Mouse (Mus musculus) heart, postnatal 25 days (tissue): Measurements from ENCODE around the gene Ugt1a5. TPM values are rescaled to one million over a fixed set of nuclear protein-coding genes. Genes with fewer than 3 reads are reported as not detected.

Source experiments
- DNase-seq: peaks from one replicate; pipeline ENCODE4 v3.0.0; 2022; ENCODE audit warnings: low spot score
- intact Hi-C: fragments of 180-260 bp; cut with DNase I; formaldehyde crosslinking; loops from one replicate; pipeline ENCODE4 v1.15.1; 2025
- total RNA-seq, 2 experiments: library from RNA; stranded (reverse); gene quantifications; 2 replicates each; pipeline ENCODE4 v1.2.3; 2021

The Ugt1a5 gene
- total RNA-seq, 2 experiments from 2014 or later: 0.64 TPM; not detected in 1

- intact Hi-C loops: no loop called here
- no peak for DNase-seq
Observed at GRCm38 (mm10) chr1:88234646-88235045, 68.8 kb downstream of the Ugt1a5 start.

GRCm38 (mm10) chr1:88235046-88235893 lies 69.5 kb downstream of the Ugt1a5 start:
- DNase-seq: no peak
- intact Hi-C loops: no loop called here

- DNase-seq: no peak
- intact Hi-C loops: no loop called here
Observed at GRCm38 (mm10) chr1:88235894-88236415, 70.1 kb downstream of the Ugt1a5 start.

- no peak for DNase-seq
- intact Hi-C loops: no loop called here
Observed at GRCm38 (mm10) chr1:88237311-88237710, 71.5 kb downstream of the Ugt1a5 start.

DNA sequence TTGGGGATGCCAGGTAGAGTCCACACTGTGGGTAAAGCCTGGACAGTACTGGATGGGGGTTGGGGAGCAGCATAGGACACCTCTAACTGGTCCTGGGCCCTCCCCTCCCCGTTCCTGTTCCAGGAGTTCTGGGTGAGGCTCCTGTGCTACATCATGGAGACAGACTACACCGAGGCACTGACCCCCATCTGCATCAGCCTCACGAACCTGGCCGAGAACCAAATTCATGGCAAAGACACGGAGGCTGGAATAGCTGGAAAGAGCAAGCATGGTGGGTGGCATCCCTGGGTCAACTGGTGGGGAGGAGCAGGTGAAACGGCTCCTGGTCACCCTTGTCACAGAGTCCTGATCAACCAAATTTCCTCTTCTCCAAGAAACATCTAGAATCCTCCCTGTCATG lies 73.0 kb downstream of the Ugt1a5 start:
- DNase-seq: no peak
- intact Hi-C loops: no loop called here

DNA sequence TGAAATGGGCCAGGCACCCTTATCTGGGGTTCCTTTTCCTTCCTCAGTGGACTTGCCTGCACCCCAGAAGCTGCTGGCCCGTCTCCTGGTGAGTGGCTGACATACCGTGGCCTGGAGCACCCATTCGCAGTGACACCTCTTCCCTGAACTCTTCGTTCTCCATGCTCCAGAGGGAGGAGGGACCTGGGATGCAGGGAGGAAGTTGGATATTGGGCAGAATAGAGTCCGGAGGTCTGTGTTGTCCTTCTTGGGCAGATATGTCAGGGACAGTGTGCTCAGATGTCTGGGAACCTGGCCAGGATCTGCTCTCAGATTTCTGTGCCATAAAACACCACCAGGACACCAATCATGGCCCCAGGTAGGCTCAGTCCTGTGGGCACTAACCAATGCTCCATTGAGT lies 74.3 kb downstream of the Ugt1a5 start:
- no peak for DNase-seq
- intact Hi-C loops: no loop called here

GRCm38 (mm10) chr1:88240579-88240978 lies 74.8 kb downstream of the Ugt1a5 start:
- intact Hi-C loops: no loop called here
- DNase-seq: no peak

DNA sequence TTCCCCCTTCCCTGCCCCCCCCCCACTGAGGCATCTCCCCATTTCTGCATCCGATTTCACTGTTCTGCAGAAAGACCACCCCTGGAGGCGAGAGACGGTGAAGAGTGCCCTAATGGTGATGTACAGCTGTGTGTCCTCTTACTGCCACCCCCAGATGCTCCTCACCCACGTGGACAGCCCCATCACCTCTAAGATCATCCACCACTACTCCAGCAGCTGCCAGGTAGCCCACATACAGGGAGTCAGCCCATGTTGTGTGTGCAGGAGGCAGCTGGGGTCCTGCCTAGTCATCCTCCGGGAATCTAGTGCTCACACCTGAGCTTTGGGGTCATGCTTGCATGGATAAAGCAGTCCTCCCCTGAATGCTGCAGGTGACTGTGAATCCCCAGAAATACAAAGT lies 78.0 kb downstream of the Ugt1a5 start:
- intact Hi-C loops: no loop called here
- no peak for DNase-seq

GRCm38 (mm10) chr1:88245881-88246280 lies 80.1 kb downstream of the Ugt1a5 start:
- intact Hi-C loops: no loop called here
- DNase-seq: no peak

GRCm38 (mm10) chr1:88246386-88246785 lies 80.6 kb downstream of the Ugt1a5 start:
- intact Hi-C loops: no loop called here
- DNase-seq: no peak

GRCm38 (mm10) chr1:88247660-88248059 lies 81.8 kb downstream of the Ugt1a5 start:
- intact Hi-C loops: no loop called here
- DNase-seq: no peak

DNA sequence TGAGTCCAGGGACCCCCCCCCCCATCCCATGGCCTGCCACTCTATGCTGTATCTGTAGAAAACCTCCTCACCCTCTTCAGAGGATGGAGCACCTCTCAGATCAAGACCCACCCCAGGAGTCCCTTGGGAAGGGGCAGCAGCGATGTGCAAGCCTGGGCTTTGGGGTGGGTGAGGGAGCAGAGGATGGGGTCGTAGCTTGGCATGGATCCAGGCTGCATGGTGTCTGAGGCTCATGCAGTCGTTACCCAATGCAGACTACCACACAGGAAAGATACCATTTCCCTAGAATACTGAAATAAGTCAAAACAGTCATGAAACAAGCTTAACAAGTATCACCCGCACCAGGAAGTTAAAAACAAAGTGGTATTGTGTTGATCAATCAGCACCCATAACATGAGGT lies 82.8 kb downstream of the Ugt1a5 start:
- DNase-seq: no peak
- intact Hi-C loops: no loop called here

- intact Hi-C loops: no loop called here
- DNase-seq: no peak
Observed at GRCm38 (mm10) chr1:88249596-88249995, 83.8 kb downstream of the Ugt1a5 start.

GRCm38 (mm10) chr1:88250023-88250422 lies 84.2 kb downstream of the Ugt1a5 start:
- no peak for DNase-seq
- intact Hi-C loops: no loop called here

GRCm38 (mm10) chr1:88253106-88253505 lies 87.3 kb downstream of the Ugt1a5 start:
- intact Hi-C loops: no loop called here
- DNase-seq: no peak

- no peak for DNase-seq
- intact Hi-C loops: no loop called here
Observed at GRCm38 (mm10) chr1:88253540-88253939, 87.7 kb downstream of the Ugt1a5 start.

- intact Hi-C loops: no loop called here
- DNase-seq: no peak
Observed at GRCm38 (mm10) chr1:88254793-88255465, 89.1 kb downstream of the Ugt1a5 start.

DNA sequence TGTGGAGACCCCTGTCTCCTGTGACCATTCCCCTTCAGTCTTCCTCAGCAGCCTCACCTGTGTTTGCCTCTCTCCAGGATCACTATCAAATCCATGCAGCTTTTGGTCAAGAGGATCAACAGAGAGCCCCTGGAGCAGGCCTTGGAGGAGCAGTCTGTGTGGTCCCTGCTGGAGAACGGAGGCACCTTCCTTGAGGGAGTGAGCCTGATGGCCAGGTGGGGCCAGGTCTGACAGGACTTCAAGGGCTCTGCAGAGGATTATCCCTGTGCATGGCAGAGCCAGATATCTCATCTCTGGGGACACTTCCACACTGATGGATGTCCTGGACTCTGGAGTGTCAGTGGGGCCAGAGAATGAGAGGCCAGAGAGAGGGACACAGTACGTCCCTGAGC lies 89.7 kb downstream of the Ugt1a5 start:
- DNase-seq: no peak
- intact Hi-C loops: no loop called here

DNA sequence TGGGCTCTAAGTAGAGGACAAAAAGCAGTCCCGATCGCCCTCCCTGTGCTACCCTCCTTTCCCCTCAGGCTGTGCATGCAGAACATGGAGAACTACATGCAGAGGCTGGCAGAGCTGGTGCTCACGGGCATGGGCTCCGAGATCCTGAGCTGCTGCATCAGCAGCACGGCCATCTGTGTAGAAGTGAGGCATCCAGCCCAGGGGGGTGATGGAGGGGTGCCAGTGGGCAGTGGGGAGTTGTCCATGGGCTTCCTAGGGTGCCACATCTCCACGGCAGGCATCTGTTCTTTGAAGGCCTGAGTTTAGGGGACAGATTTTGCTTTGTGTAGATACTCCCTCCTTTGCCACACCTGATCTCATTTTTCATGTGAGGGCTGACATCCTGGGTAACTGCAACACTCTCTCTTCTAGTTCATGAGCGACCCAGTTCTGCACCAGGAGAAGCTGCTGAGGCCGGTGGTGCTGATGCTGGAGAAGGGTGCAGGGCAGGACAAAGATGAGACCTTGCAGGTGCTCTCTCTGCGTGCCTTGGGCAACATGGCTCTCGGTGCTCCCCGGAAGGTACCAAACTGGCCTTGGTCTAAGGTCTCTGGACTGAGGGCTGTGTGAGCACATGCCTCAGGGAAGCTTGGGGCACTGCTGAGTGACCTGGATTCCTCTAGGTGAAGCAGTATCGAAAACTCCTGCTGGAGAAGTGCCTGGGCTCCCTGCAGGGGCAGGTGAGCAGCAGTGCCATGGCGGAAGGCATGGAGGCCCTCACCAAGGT lies 90.4 kb downstream of the Ugt1a5 start:
- DNase-seq: no peak
- intact Hi-C loops: no loop called here

GRCm38 (mm10) chr1:88256886-88257663 lies 91.3 kb downstream of the Ugt1a5 start:
- intact Hi-C loops: no loop called here
- DNase-seq: no peak
